In the genomic region with DNA sequence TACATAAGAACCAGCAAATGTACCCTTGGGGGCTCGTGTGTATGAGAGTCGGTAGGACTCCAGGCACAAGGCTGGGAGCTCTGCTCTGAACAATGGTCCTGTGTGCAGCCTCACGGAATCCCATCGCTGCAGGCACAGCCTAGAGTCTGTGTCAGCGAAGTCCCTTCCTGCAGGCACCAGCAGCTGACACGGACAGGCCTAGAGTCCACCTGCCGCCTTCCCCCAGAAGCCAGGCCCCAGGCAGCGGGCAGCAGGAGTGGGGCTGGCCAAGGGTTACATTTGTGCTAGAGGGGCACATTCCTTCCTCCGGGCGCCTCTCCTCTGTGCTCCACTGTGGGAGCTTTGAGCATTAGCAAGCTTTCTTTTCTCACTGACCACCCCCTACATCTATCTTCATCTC, we compare ENCODE assay signal across 12 mouse cellular contexts. TPM values are rescaled to one million over a fixed set of nuclear protein-coding genes. Genes with fewer than 3 reads are reported as not detected.
DNase-seq lines count a peak whose midpoint lies in the region; ATAC-seq and TF ChIP-seq lines count a peak whose summit lies in the region.
"Had no signal": no experiment of that assay in that cellular context is flagged by ENCODE, and none has a peak within 500 bp of the region (broad histone marks: within the 10 kb centered on the region; RNA-seq: fewer than 3 reads in every experiment).

No protein-coding gene starts in this region.

- peaks cover 66% of the 10 kb centered on the region for H3K4me1 ChIP-seq in forebrain, embryonic 15.5 days
- peaks cover 17% of the 10 kb centered on the region; the same call in 1 of the 2 replicates for H3K4me1 ChIP-seq in kidney, embryonic 14.5 days (ENCODE audit: control insufficient read depth, insufficient read depth, low read length)
- H3K4me1 ChIP-seq in midbrain, embryonic 13.5 days (replicated peaks) = peaks cover 76% of the 10 kb centered on the region

- WGBS in forebrain, embryonic 15.5 days = 37% methylated on average over 10 of the region's 10 CpGs
- WGBS in kidney, embryonic 14.5 days = 58% methylated on average over 10 of the region's 10 CpGs
- 23% methylated on average over 10 of the region's 10 CpGs for WGBS in midbrain, embryonic 13.5 days

- TF ChIP-seq CTCF in brain, embryonic 14.5 days (IDR thresholded peaks at IDR 0.05; ENCODE audit: borderline replicate concordance, extremely low read depth, insufficient read depth, insufficient read length) = no peak

- H3K36me3 ChIP-seq in forebrain, embryonic 15.5 days = no peaks in the 10 kb centered on the region
- no peaks in the 10 kb centered on the region for H3K36me3 ChIP-seq in kidney, embryonic 14.5 days (ENCODE audit: control insufficient read depth, insufficient read depth, low read length)
- no peaks in the 10 kb centered on the region for H3K36me3 ChIP-seq in midbrain, embryonic 13.5 days
- H3K36me3 ChIP-seq: embryonic facial prominence, embryonic 12.5 days had no signal

- DNase-seq in brain, embryonic 14.5 days (ENCODE audit: low read depth) = peak; percentile 62
- no peak for DNase-seq in right cerebral cortex, adult 2 months (ENCODE audit: low spot score in 2 of 2)
- DNase-seq in left cerebral cortex, postnatal 4 days = no peak
- DNase-seq: heart, adult 18-20 months; right cerebral cortex, postnatal 14 days had no signal

- no peak for TF ChIP-seq POLR2A in brain, embryonic 14.5 days (IDR thresholded peaks at IDR 0.05; ENCODE audit: borderline replicate concordance, extremely low read depth, insufficient read depth, insufficient read length, poor library complexity, severe bottlenecking)

- intact Hi-C loops in left cerebral cortex, postnatal 4 days (cut with DNase I) = no loop called here

- peak overlapping the region; percentile 90 for H3K4me2 ChIP-seq in forebrain, embryonic 15.5 days (replicated peaks)
- H3K4me2 ChIP-seq in kidney, embryonic 14.5 days (replicated peaks; ENCODE audit: low read depth, low read length) = no peak overlapping the region
- peak overlapping the region; percentile 82 for H3K4me2 ChIP-seq in midbrain, embryonic 13.5 days (replicated peaks)
- H3K4me2 ChIP-seq: embryonic facial prominence, embryonic 12.5 days had no signal

- no peak for ATAC-seq in forebrain, embryonic 15.5 days (replicated peaks)
- no peak for ATAC-seq in kidney, embryonic 14.5 days (ENCODE audit: low FRiP score, low TSS enrichment)
- ATAC-seq in midbrain, embryonic 13.5 days = 0 out of 2 replicates have a peak, but pooled peaks have one; percentile 27
- no peak for ATAC-seq in inflammation-experienced regulatory T-cells, adult 6 months

- no peak overlapping the region for H3K27ac ChIP-seq in forebrain, embryonic 15.5 days (replicated peaks)
- H3K27ac ChIP-seq in kidney, embryonic 14.5 days (ENCODE audit: low read depth, low read length) = no peak overlapping the region
- peak overlapping the region; percentile 57 for H3K27ac ChIP-seq in midbrain, embryonic 13.5 days
- H3K27ac ChIP-seq: embryonic facial prominence, embryonic 12.5 days; macrophage had no signal

- H3K9me3 ChIP-seq in forebrain, embryonic 15.5 days = no peaks in the 10 kb centered on the region
- H3K9me3 ChIP-seq in kidney, embryonic 14.5 days (ENCODE audit: control insufficient read depth, low read length) = no peaks in the 10 kb centered on the region
- H3K9me3 ChIP-seq in midbrain, embryonic 13.5 days = no peaks in the 10 kb centered on the region
- H3K9me3 ChIP-seq: embryonic facial prominence, embryonic 12.5 days had no signal

- peak overlapping the region; percentile 43 for H3K9ac ChIP-seq in forebrain, embryonic 15.5 days (replicated peaks)
- peak overlapping the region; percentile 18; the same call in 1 of the 2 replicates for H3K9ac ChIP-seq in kidney, embryonic 14.5 days (ENCODE audit: low read depth, low read length)
- H3K9ac ChIP-seq in midbrain, embryonic 13.5 days (replicated peaks) = peak overlapping the region; percentile 55
- H3K9ac ChIP-seq: embryonic facial prominence, embryonic 12.5 days had no signal

- peak overlapping the region; percentile 9 for H3K4me3 ChIP-seq in forebrain, embryonic 15.5 days
- no peak overlapping the region for H3K4me3 ChIP-seq in kidney, embryonic 14.5 days (ENCODE audit: low read length)
- H3K4me3 ChIP-seq in midbrain, embryonic 13.5 days (replicated peaks) = peak overlapping the region; percentile 60
- H3K4me3 ChIP-seq: embryonic facial prominence, embryonic 12.5 days had no signal

- 0 out of 2 replicates have a peak, but pooled peaks cover 6% of the 10 kb centered on the region for H3K27me3 ChIP-seq in forebrain, embryonic 15.5 days
- H3K27me3 ChIP-seq in kidney, embryonic 14.5 days (ENCODE audit: control insufficient read depth, insufficient read depth, low read length) = peaks cover 19% of the 10 kb centered on the region
- H3K27me3 ChIP-seq in midbrain, embryonic 13.5 days = peaks cover 36% of the 10 kb centered on the region

RNA-seq across cellular contexts. Expression of gene Shisal1, which starts 3.3 kb away (rescaled TPM):
- polyA plus RNA-seq in brain, embryonic 14.5 days (2012; rRNA removed) = 28.5 and 36.5 TPM in 2 replicates
- 11.3 and 12.5 TPM in 2 replicates for polyA plus RNA-seq in forebrain, embryonic 15.5 days (2015; fragmentation: Nextera tagmentation; extraction: Ambion mirVana)
- polyA plus RNA-seq in kidney, embryonic 14.5 days (2014; fragmentation: Nextera tagmentation; extraction: Ambion mirVana) = 1.5 and 2.1 TPM in 2 replicates
- 10.8 and 11.1 TPM in 2 replicates for polyA plus RNA-seq in midbrain, embryonic 13.5 days (2015; fragmentation: Nextera tagmentation; extraction: Ambion mirVana)
- total RNA-seq in left cerebral cortex, postnatal 4 days (2021) = 10 to 100 TPM; 31.5 to 42.0 TPM
- polyA plus RNA-seq in inflammation-experienced regulatory T-cells, adult 6 months (2017; shearing (Covaris generic)) = not detected
- total RNA-seq: CH12.LX had no signal
- polyA plus RNA-seq: macrophage had no signal
